19 mouse cellular contexts compared by ENCODE assay signal in genomic region chr13:29623636-29624239, GRCm38 (mm10).
DNase-seq lines count a peak whose midpoint lies in the region; ATAC-seq lines count a peak whose summit lies in the region.
"Had no signal": no experiment of that assay in that cellular context is flagged by ENCODE, and none has a peak within 500 bp of the region (broad histone marks: within the 10 kb centered on the region; RNA-seq: fewer than 3 reads in every experiment).

No protein-coding gene starts in this region.

- H3K9ac ChIP-seq in heart, embryonic 12.5 days: no peak overlapping the region
- H3K9ac ChIP-seq in liver, embryonic 13.5 days: no peak overlapping the region
- no peak overlapping the region for H3K9ac ChIP-seq in liver, embryonic 12.5 days
- H3K9ac ChIP-seq in neural tube, embryonic 15.5 days (replicated peaks): no peak overlapping the region
- H3K9ac ChIP-seq: forebrain, embryonic 13.5 days; forebrain, postnatal 0 days; heart, embryonic 13.5 days; hindbrain, embryonic 15.5 days had no signal

- H3K27ac ChIP-seq in heart, embryonic 12.5 days (ENCODE audit: poor library complexity, severe bottlenecking): peak overlapping the region; percentile 54; the same call in 1 of the 2 replicates
- H3K27ac ChIP-seq in liver, embryonic 13.5 days: no peak overlapping the region
- H3K27ac ChIP-seq in liver, embryonic 12.5 days: no peak overlapping the region
- H3K27ac ChIP-seq in neural tube, embryonic 15.5 days (replicated peaks): no peak overlapping the region
- H3K27ac ChIP-seq: embryonic facial prominence, embryonic 10.5 days; forebrain, embryonic 13.5 days; heart, embryonic 13.5 days; hindbrain, embryonic 15.5 days had no signal

- DNase-seq in heart, adult 8-10 months (ENCODE audit: low spot score): no peak
- DNase-seq in liver, embryonic 13.5 days: no peak
- DNase-seq: adrenal gland, adult 2 months; adrenal gland, postnatal 25 days; cerebellum, adult 18-20 months; cerebellum, adult 9-11 months; cerebellum, postnatal 36 days; forebrain, postnatal 0 days; gastrocnemius, postnatal 14 days; heart, postnatal 14 days had no signal

- H3K9me3 ChIP-seq in heart, embryonic 12.5 days (replicated peaks): no peaks in the 10 kb centered on the region
- no peaks in the 10 kb centered on the region for H3K9me3 ChIP-seq in liver, embryonic 13.5 days (replicated peaks)
- no peaks in the 10 kb centered on the region for H3K9me3 ChIP-seq in liver, embryonic 12.5 days (replicated peaks)
- H3K9me3 ChIP-seq in neural tube, embryonic 15.5 days (replicated peaks): no peaks in the 10 kb centered on the region
- H3K9me3 ChIP-seq: embryonic facial prominence, embryonic 10.5 days; forebrain, embryonic 13.5 days; heart, embryonic 13.5 days; hindbrain, embryonic 15.5 days had no signal

- H3K4me2 ChIP-seq in heart, embryonic 12.5 days: no peak overlapping the region
- no peak overlapping the region for H3K4me2 ChIP-seq in liver, embryonic 13.5 days
- no peak overlapping the region for H3K4me2 ChIP-seq in liver, embryonic 12.5 days
- no peak overlapping the region for H3K4me2 ChIP-seq in neural tube, embryonic 15.5 days
- H3K4me2 ChIP-seq: forebrain, embryonic 13.5 days; heart, embryonic 13.5 days; hindbrain, embryonic 15.5 days had no signal

- H3K27me3 ChIP-seq in heart, embryonic 12.5 days (replicated peaks): no peaks in the 10 kb centered on the region
- no peaks in the 10 kb centered on the region for H3K27me3 ChIP-seq in liver, embryonic 13.5 days
- no peaks in the 10 kb centered on the region for H3K27me3 ChIP-seq in liver, embryonic 12.5 days (replicated peaks)
- H3K27me3 ChIP-seq in neural tube, embryonic 15.5 days (replicated peaks): no peaks in the 10 kb centered on the region
- H3K27me3 ChIP-seq: CH12.LX; forebrain, embryonic 13.5 days; heart, embryonic 13.5 days; hindbrain, embryonic 15.5 days had no signal

- no peak for ATAC-seq in heart, embryonic 12.5 days (ENCODE audit: insufficient number of reproducible peaks, low FRiP score)
- ATAC-seq in liver, embryonic 13.5 days (ENCODE audit: low read depth): peak; percentile 50; the same call in 1 of the 2 replicates
- no peak for ATAC-seq in liver, embryonic 12.5 days
- ATAC-seq in common myeloid progenitor, adult 5-6 weeks (replicated peaks; ENCODE audit: low read depth, poor library complexity, severe bottlenecking): peak; percentile 47; the same call in 1 of the 2 replicates
- no peak for ATAC-seq in neural tube, embryonic 15.5 days (ENCODE audit: low FRiP score)
- ATAC-seq: forebrain, embryonic 13.5 days; forebrain, postnatal 0 days had no signal

- H3K36me3 ChIP-seq in heart, embryonic 12.5 days: no peaks in the 10 kb centered on the region
- H3K36me3 ChIP-seq in liver, embryonic 13.5 days: no peaks in the 10 kb centered on the region
- no peaks in the 10 kb centered on the region for H3K36me3 ChIP-seq in liver, embryonic 12.5 days
- no peaks in the 10 kb centered on the region for H3K36me3 ChIP-seq in neural tube, embryonic 15.5 days
- H3K36me3 ChIP-seq: embryonic facial prominence, embryonic 10.5 days; heart, embryonic 13.5 days; hindbrain, embryonic 15.5 days had no signal

- WGBS in heart, embryonic 12.5 days: 45% methylated on average over 1 of the region's 1 CpGs
- 38% methylated on average over 1 of the region's 1 CpGs for WGBS in liver, embryonic 13.5 days (ENCODE audit: insufficient replicate concordance)
- 33% methylated on average over 1 of the region's 1 CpGs for WGBS in liver, embryonic 12.5 days (ENCODE audit: insufficient replicate concordance)
- WGBS in neural tube, embryonic 15.5 days: 91% methylated on average over 1 of the region's 1 CpGs

- H3K4me3 ChIP-seq in heart, embryonic 12.5 days: no peak overlapping the region
- H3K4me3 ChIP-seq in liver, embryonic 13.5 days (replicated peaks): no peak overlapping the region
- no peak overlapping the region for H3K4me3 ChIP-seq in liver, embryonic 12.5 days
- H3K4me3 ChIP-seq in neural tube, embryonic 15.5 days (replicated peaks): no peak overlapping the region
- H3K4me3 ChIP-seq: embryonic facial prominence, embryonic 10.5 days; forebrain, embryonic 13.5 days; heart, embryonic 13.5 days; hindbrain, embryonic 15.5 days had no signal

- peaks cover 49% of the 10 kb centered on the region for H3K4me1 ChIP-seq in heart, embryonic 12.5 days (replicated peaks)
- H3K4me1 ChIP-seq in liver, embryonic 13.5 days (replicated peaks): peaks cover 11% of the 10 kb centered on the region
- peaks cover 15% of the 10 kb centered on the region; the same call in 1 of the 2 replicates for H3K4me1 ChIP-seq in liver, embryonic 12.5 days
- H3K4me1 ChIP-seq in neural tube, embryonic 15.5 days: peaks cover 9% of the 10 kb centered on the region; the same call in 1 of the 2 replicates

Comparison
In these comparisons a context has a peak if more than half of its experiments do, and no peak if none do; other contexts are left out.
1. ATAC-seq: peak in liver, embryonic 13.5 days (single experiment) and common myeloid progenitor, adult 5-6 weeks (single experiment); none in heart, embryonic 12.5 days (single experiment), liver, embryonic 12.5 days (single experiment) and neural tube, embryonic 15.5 days (single experiment).